Mouse (Mus musculus) erythroblast, embryonic 14.5 days (primary cell): ENCODE data around the gene Cflar.

ENCODE experiments used
- GATA1 ChIP-seq: IDR thresholded peaks from 2 replicates; pipeline ENCODE4 v1.6.1; 2012; ENCODE audit warnings: low read length, inconsistent platforms, mixed read lengths
- TAL1 ChIP-seq: IDR thresholded peaks from 3 replicates; pipeline ENCODE4 v1.6.1; 2012; ENCODE audit warnings: low read length, inconsistent platforms, mixed read lengths

DNA sequence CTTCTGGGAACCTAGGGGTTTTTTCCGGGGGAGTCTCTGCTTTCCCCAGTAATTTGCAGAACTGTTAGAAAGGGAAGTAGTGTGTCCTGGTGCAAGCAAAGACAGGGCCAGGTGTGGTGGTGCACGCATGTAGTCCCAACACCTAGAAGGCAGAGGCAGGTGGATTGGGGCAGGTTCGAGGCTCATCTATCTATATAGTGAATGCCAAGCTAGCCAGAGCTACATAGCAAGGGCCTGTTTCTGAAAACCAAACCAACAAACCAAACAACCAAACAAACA, 17.2 kb downstream of the Cflar start:
- TF ChIP-seq GATA1 (no peak), TAL1 (no peak)
